Mouse (Mus musculus): ENCODE data around the gene Ssty2.

Ssty2 gene

DNA sequence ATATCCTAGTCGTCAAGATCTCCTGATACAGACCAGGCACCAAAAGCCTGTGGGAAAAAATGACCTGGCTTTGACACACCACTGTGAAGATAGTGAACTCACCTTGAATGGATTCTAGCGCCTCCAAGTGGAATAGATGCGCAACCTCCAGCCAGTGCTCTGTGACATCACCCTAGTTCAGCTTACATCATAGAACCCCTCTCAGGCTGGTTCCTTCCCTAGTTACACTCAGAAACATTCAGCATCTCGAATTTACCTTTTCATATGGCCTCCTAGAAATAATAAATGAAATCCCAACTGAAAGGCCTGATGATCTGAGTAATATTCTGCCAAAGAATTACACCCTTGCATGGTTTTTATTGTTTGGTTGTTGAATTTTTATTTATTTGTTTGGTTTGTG, at the start of gene Ssty2:
Gene Ssty2, minus strand, starts transcription at position 101 of the 400 bp plus-strand sequence.
- WGBS: no CpG with 5 or more reads among the region's 4 CpGs
